Mouse (Mus musculus) liver, postnatal 0 days (tissue): ENCODE results near the gene Ddias.

Experiments
- CTCF ChIP-seq: sonication (generic); IDR thresholded peaks from 2 replicates; pipeline ENCODE4 v1.5.1; 2016; ENCODE audit warnings: antibody characterized with exemption, low read depth
- EP300 ChIP-seq: IDR thresholded peaks from 2 replicates; pipeline ENCODE4 v1.6.1; 2016; ENCODE audit warnings: antibody characterized with exemption, low read depth, mild to moderate bottlenecking

DNA sequence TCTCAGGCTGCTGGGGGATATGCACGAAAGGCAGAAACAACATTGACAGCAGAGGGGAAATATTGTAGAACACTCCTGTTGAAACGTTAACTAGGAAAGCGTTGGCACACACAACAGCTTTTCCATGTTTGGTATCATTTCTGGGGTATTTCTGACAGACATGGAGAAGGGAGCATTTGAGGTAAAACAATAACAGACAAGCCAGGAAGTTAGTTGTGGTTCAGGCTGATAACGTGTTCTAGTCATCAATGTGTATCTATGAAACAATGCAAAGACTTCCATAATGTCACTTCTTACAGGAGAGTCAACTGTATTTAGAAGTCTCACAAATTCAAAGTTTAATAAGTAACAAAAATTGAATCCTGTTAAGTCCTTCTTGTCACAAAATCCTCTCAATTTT, 2.5 kb downstream of the Ddias start:
- no peak for TF ChIP-seq CTCF
- TF ChIP-seq EP300 = no peak
